Mouse (Mus musculus) CD4-positive, CD25-positive, alpha-beta regulatory T cell, adult 9 weeks (primary cell): ENCODE data around the gene S100a5. TPM values are rescaled to one million over a fixed set of nuclear protein-coding genes. Genes with fewer than 3 reads are reported as not detected.

ENCODE experiments used
- polyA plus RNA-seq: library from polyadenylated mRNA; unstranded; fragments of 100-300 nt; shearing (Covaris generic); gene quantifications from one replicate; pipeline ENCODE4 v1.2.1, GENCODE M21; 2017

S100a5 gene
- polyA plus RNA-seq, result not detected

DNA sequence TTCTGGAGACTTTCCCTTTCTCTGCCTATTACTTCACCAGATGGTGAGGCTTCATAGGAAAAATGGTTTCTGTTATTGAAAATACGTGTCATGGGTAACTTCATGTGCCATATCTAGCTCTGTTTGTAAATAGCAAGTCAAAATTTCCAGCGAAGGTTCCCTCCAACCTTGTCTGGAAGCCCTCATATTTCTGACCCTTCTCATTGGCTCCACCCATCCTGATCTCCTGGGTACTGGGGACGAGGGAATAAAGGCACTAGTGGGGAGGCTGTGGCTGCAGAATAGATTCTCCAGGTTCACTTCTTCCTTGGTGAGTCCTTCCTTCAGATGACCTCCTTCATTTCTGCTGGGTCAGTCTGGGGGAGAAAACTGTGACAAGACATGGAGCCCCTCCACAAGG is at the start of gene S100a5:
S100a5 (plus strand) TSS at position 301 of the 400 bp plus-strand sequence.

DNA sequence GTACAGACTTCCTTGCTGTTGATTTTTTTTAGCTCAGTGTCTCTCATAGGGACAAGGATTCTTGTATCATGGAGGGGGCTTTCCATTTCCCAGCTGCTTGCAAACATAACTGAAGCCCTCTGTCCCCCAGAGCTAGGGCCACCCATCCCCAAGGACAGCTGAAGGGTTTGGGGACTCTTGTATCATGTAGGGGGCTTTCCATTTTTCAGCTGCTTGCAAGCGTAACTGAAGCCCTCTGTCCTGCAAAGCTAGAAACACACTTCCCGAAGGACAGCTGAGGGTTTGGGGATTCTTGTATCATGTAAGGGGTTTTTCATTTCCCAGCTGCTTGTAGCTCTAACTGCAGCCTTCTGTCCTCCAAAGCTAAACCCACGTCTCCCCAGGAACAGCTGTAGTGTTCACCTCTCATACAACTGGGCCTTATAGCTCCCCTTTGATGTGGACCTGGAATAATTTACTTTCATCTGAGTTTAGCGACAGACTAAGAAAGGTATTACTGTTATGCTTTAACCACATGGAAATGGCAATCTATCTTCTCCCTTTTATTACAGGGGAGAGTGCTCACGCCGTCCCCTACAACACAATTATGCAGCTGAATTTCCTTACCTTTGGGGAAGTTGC is 48.2 kb upstream of the S100a5 start, which contains the start of gene S100a3:
S100a3 (plus strand) TSS at position 571 of the 621 bp plus-strand sequence.

DNA sequence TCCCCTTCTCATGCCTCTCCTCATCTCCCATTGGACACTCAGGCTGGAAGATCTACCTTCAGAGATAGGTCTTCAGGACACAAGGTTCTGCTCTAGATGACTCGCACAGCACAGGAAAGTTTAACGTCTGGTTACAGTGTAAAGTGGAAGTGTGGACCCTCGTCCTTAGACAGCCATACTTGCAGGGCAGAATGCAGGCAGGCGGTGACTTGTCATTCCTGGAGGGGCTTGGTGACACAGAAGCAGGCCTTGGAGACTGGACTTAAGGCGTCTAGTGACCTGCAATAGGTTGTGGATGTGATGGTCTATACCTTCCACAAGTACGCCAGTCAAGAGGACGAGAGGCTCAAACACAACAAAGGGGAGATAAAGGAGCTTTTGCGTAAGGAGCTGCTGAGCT is 18.4 kb upstream of the S100a5 start, which contains the start of gene S100a2:
S100a2 (plus strand) TSS at position 301 of the 400 bp plus-strand sequence.

DNA sequence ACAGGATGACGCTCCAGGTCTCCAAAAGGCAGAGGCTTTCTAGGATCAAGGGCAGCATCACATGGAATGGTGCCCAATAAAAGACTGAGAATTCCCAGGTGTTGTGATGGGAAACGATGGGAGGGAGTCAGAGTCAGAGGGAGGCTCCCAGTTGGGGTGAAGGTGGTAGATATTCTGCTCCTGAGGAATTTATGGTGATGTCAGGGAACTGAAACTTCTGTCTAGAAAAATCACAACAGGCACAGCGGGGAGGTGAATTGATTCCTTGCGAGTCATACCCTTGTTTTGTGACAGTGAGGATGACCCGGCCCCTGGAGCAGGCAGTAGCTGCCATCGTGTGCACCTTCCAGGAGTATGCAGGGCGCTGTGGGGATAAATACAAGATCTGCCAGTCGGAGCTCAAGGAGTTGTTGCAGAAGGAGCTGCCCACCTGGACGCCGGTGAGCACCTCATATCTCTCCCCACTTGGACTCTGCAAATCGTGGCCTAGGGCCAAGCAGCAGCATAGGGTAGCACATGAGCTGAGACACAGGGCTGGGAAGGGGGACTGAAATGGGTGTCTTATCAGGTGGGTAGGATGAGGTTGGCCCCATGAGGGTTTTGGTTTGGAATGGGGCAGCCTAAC is 6.7 kb upstream of the S100a5 start, which contains the start of gene Gm42674:
Gm42674 (plus strand) TSS at position 419 of the 625 bp plus-strand sequence.

DNA sequence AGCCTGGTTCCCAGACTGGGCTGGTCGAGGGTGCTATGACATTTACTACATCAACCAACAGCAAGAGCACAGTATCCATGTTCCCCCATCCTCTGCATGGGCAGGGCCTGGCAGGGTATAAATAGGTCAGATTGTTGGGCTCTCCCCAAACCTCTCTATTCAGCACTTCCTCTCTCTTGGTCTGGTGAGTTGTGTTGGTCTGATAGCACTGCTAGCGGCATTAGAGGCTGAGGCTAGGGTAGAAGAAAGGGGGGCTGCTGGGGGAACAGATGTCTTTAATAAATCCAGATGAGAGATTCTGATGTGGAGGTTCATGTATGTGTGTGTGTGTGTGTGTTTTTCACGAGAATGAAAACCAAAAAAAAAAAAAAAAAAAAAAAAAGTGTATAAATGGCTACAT is 4.7 kb upstream of the S100a5 start, which contains the start of gene S100a4:
S100a4 (plus strand) TSS at position 149 of the 400 bp plus-strand sequence.

DNA sequence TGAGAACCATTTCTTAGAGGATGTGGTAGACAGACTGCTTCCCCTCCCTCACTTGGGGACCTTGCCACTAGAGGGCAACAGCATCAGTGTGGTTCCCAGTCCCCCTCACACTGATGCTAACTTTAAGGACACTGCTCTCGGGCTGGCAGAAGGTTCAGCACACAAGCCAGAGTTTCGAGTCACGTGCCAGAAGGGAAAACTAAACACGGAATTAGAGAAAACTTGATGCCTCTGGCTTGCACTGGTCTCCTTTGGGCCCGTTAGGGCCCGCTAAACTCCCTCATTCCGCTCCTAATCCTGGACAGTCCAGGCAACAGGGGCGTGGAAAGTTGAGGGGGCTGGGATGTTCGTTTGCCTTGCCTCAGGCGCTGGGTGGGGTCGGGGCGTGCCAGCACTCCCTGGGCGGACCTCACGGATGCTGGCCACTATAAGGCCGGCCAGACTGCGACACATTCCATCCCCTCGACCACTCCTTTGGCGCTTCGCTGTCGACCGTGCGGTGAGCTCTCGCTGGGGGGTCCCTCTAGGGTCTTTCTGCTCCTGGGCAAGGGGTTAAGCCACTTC is 4.5 kb downstream of the S100a5 start, which contains the start of gene S100a6:
S100a6 (plus strand) TSS at position 155 of the 564 bp plus-strand sequence.

DNA sequence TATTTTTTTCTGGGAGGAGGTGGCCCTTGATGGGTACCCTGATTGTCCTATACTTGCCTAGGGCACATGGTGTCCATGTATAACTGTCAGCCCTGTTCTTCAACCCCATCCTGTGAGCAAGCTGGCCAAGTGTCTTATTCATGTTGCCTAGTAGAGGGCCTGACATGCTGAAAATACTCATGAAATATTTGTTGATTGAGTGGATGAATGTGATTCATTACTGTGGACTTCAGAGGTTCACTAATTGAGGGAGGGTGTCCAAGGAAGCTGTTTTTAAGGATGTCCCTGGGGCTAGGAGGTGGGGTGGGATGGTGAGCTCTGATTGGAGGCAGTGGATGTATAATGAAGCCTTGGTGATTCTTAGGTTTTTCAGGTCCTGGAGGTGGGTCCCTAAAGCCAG is 45.4 kb downstream of the S100a5 start, which contains the start of gene S100a7a:
S100a7a (plus strand) TSS at position 301 of the 400 bp plus-strand sequence.

Other genes starting within 250 kb of the S100a5 start
- gene Slc27a3, start 218.6 kb upstream of the S100a5 start, polyA plus RNA-seq, result 0.40 TPM
- gene Ints3, start 174.9 kb upstream of the S100a5 start, polyA plus RNA-seq, result 41.4 TPM
- not detected for gene Npr1, start 142.7 kb upstream of the S100a5 start, polyA plus RNA-seq
- 117 TPM for gene Ilf2, start 132.4 kb upstream of the S100a5 start, polyA plus RNA-seq
- 93.2 TPM for gene Snapin, start 117.5 kb upstream of the S100a5 start, polyA plus RNA-seq
- 193 TPM for gene Chtop, start 99.0 kb upstream of the S100a5 start, polyA plus RNA-seq
- 3.7 TPM for gene S100a1, start 94.1 kb upstream of the S100a5 start, polyA plus RNA-seq
- 154 TPM for gene S100a13, start 94.1 kb upstream of the S100a5 start, polyA plus RNA-seq
- gene S100a14, start 81.7 kb upstream of the S100a5 start, polyA plus RNA-seq, result not detected
- gene S100a16, start 71.3 kb upstream of the S100a5 start, polyA plus RNA-seq, result not detected
- 1.9 TPM for gene S100a3, start 47.9 kb upstream of the S100a5 start, polyA plus RNA-seq
- gene S100a2, start 18.3 kb upstream of the S100a5 start, polyA plus RNA-seq, result not detected
- gene Gm42674, start 6.6 kb upstream of the S100a5 start, polyA plus RNA-seq, result not detected
- gene S100a4, start 4.8 kb upstream of the S100a5 start, polyA plus RNA-seq, result 213 TPM
- gene S100a6, start 4.4 kb downstream of the S100a5 start, polyA plus RNA-seq, result 296 TPM
- gene S100a7a, start 45.5 kb downstream of the S100a5 start, polyA plus RNA-seq, result not detected
- gene S100a8, start 60.5 kb downstream of the S100a5 start, polyA plus RNA-seq, result not detected
- not detected for gene S100a9, start 87.2 kb downstream of the S100a5 start, polyA plus RNA-seq
- gene Pglyrp4, start 118.4 kb downstream of the S100a5 start, polyA plus RNA-seq, result not detected
- not detected for gene Gm5849, start 169.4 kb downstream of the S100a5 start, polyA plus RNA-seq